ENCODE assay signal across 9 mouse cellular contexts in the genomic region with DNA sequence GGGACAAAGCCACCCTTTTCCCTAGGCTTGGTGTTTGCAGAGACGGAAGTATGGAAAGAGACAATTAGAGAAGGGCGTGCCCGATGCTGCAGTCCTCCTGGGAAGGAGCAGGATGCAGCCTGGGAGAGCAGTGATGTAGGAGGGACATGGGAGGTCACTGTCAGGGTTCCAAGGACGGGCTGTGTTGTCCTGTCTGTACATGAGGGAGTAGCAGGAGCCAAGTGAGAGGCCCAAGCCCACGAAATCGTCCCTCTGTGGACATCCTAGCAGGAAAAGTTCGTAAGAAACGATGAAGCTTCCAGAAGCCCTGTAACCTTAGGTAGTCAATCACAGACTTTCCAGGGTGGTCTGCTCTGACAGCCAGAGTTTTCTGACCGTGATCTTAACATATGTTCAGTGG.
DNase-seq lines count a peak whose midpoint lies in the region; ATAC-seq and TF ChIP-seq lines count a peak whose summit lies in the region.
"Had no signal": no experiment of that assay in that cellular context is flagged by ENCODE, and none has a peak within 500 bp of the region (broad histone marks: within the 10 kb centered on the region; RNA-seq: fewer than 3 reads in every experiment).

No protein-coding gene starts in this region.

- H3K4me3 ChIP-seq in kidney, embryonic 15.5 days (replicated peaks) = no peak overlapping the region
- no peak overlapping the region for H3K4me3 ChIP-seq in cerebellum, adult 2 months (replicated peaks; ENCODE audit: insufficient read depth, low read depth, low read length)
- H3K4me3 ChIP-seq: hindbrain, embryonic 10.5 days had no signal

- H3K27ac ChIP-seq in kidney, embryonic 15.5 days = peak overlapping the region; percentile 84
- H3K27ac ChIP-seq in cerebellum, adult 2 months (ENCODE audit: insufficient read depth, low read length) = no peak overlapping the region
- H3K27ac ChIP-seq: hindbrain, embryonic 10.5 days had no signal

- no peak for TF ChIP-seq CTCF in cerebellum, adult 2 months (IDR thresholded peaks at IDR 0.05; ENCODE audit: borderline replicate concordance, insufficient read depth, low read depth, low read length)

- DNase-seq in adrenal gland, postnatal 10 days = peak; percentile 46
- DNase-seq in adrenal gland, adult 8-10 months = no peak
- peak; percentile 87 for DNase-seq in gastrocnemius, postnatal 25 days
- peak; percentile 86 for DNase-seq in skeletal muscle tissue, adult 2 months (ENCODE audit: low read depth, low spot score)
- no peak for DNase-seq in cerebellum, adult 2 months
- DNase-seq in left cerebral cortex, postnatal 36 days (ENCODE audit: low spot score in 2 of 2) = no peak
- no peak for DNase-seq in spleen, postnatal 36 days (ENCODE audit: low spot score in 2 of 2)

- ATAC-seq in kidney, embryonic 15.5 days (replicated peaks; ENCODE audit: low FRiP score) = peak; percentile 79

- H3K9ac ChIP-seq in kidney, embryonic 15.5 days = no peak overlapping the region

- 13% methylated on average over 9 of the region's 9 CpGs for WGBS in kidney, embryonic 15.5 days
- WGBS in cerebellum, adult 2 months = 29% methylated on average over 9 of the region's 9 CpGs

- no peaks in the 10 kb centered on the region for H3K36me3 ChIP-seq in kidney, embryonic 15.5 days
- H3K36me3 ChIP-seq: hindbrain, embryonic 10.5 days had no signal

- H3K27me3 ChIP-seq in kidney, embryonic 15.5 days = no peaks in the 10 kb centered on the region
- no peaks in the 10 kb centered on the region; the same call in 1 of the 2 replicates for H3K27me3 ChIP-seq in cerebellum, adult 2 months (ENCODE audit: control insufficient read depth, insufficient read depth, low read length)

- peak overlapping the region; percentile 22 for H3K4me2 ChIP-seq in kidney, embryonic 15.5 days

- H3K9me3 ChIP-seq in kidney, embryonic 15.5 days (replicated peaks) = no peaks in the 10 kb centered on the region

- no peak for TF ChIP-seq POLR2A in cerebellum, adult 2 months (IDR thresholded peaks at IDR 0.05; ENCODE audit: borderline replicate concordance, insufficient read depth, low read length)

- H3K4me1 ChIP-seq in kidney, embryonic 15.5 days = peaks cover 42% of the 10 kb centered on the region
- H3K4me1 ChIP-seq in cerebellum, adult 2 months (ENCODE audit: control insufficient read depth, insufficient read depth, low read length) = no peaks in the 10 kb centered on the region

- intact Hi-C loops in left cerebral cortex, postnatal 36 days (cut with DNase I) = no loop called here

Comparison
In these comparisons a context has a peak if more than half of its experiments do, and no peak if none do; other contexts are left out.
1. DNase-seq: peak in adrenal gland, postnatal 10 days (single experiment), gastrocnemius, postnatal 25 days (single experiment) and skeletal muscle tissue, adult 2 months (single experiment); none in adrenal gland, adult 8-10 months (single experiment), cerebellum, adult 2 months (0 of 2), left cerebral cortex, postnatal 36 days (0 of 2) and spleen, postnatal 36 days (0 of 2).